Mouse (Mus musculus) left cerebral cortex, postnatal 10 days (tissue): ENCODE data around the gene Atp8a2. TPM values are rescaled to one million over a fixed set of nuclear protein-coding genes. Genes with fewer than 3 reads are reported as not detected.
"Not testable (repeated sequence)": the region's sequence is repeated elsewhere in the genome, so short reads cannot be mapped to it uniquely, and the experiment has no call there.

Source experiments
- DNase-seq, 2 experiments: peaks; one replicate each; pipeline ENCODE4 v3.0.0; 2021 to 2022; ENCODE audit warnings: low spot score in 2 of 2, mixed read lengths in 1 of 2; ENCODE audit errors: extremely low spot score in 1 of 2
- intact Hi-C: fragments of 180-260 bp; cut with DNase I; formaldehyde crosslinking; loops from one replicate; pipeline ENCODE4 v1.15.1; 2025
- total RNA-seq, 2 experiments: library from RNA; stranded (reverse); gene quantifications; 2 replicates each; pipeline ENCODE4 v1.2.3; 2021

The Atp8a2 gene
- total RNA-seq, 2 experiments from 2014 or later, result 80.4 to 81.2 TPM

- intact Hi-C loops, result no loop called here
- DNase-seq, result peak in 1 of 2 experiments; percentile 52
These were observed 553.4 kb downstream of the Atp8a2 start for GRCm38 (mm10) chr14:59643582-59643981.

- intact Hi-C loops, result no loop called here
- no peak for DNase-seq
These were observed 555.1 kb downstream of the Atp8a2 start for GRCm38 (mm10) chr14:59641856-59642255.

- DNase-seq, result no peak
- intact Hi-C loops, result no loop called here
These were observed 557.9 kb downstream of the Atp8a2 start for GRCm38 (mm10) chr14:59638906-59639703.

- intact Hi-C loops, result no loop called here
These were observed 563.0 kb downstream of the Atp8a2 start for GRCm38 (mm10) chr14:59633988-59634387.

GRCm38 (mm10) chr14:59633295-59633898 is 563.6 kb downstream of the Atp8a2 start:
- intact Hi-C loops, result no loop called here
- no peak for DNase-seq

More at GRCm38 (mm10) chr14:59633988-59634387, 563.0 kb downstream of the Atp8a2 start:
- no peak for DNase-seq

- no peak for DNase-seq
- intact Hi-C loops, result no loop called here
These were observed 564.9 kb downstream of the Atp8a2 start for GRCm38 (mm10) chr14:59632067-59632466.

GRCm38 (mm10) chr14:59630096-59630495 is 566.9 kb downstream of the Atp8a2 start:
- intact Hi-C loops, result no loop called here
- DNase-seq, result no peak

GRCm38 (mm10) chr14:59629308-59629707 is 567.7 kb downstream of the Atp8a2 start:
- peak in 1 of 2 experiments; percentile 45 for DNase-seq
- intact Hi-C loops, result loop anchor here (5.0 kb wide), 1 partner anchor 388 kb away; no protein-coding TSS in a partner anchor

- intact Hi-C loops, result loop anchor here (5.0 kb wide), 1 partner anchor 389 kb away; no protein-coding TSS in a partner anchor
- peak; percentile 42 to 49 for DNase-seq
These were observed 569.2 kb downstream of the Atp8a2 start for GRCm38 (mm10) chr14:59627823-59628222.

GRCm38 (mm10) chr14:59627142-59627680 is 569.8 kb downstream of the Atp8a2 start:
- intact Hi-C loops, result loop anchor here (5.0 kb wide), 1 partner anchor 390 kb away; no protein-coding TSS in a partner anchor

GRCm38 (mm10) chr14:59626711-59627110 is 570.3 kb downstream of the Atp8a2 start:
- intact Hi-C loops, result loop anchor here (5.0 kb wide), 1 partner anchor 391 kb away; no protein-coding TSS in a partner anchor
- peak in 1 of 2 experiments; percentile 8 for DNase-seq

More at GRCm38 (mm10) chr14:59627142-59627680, 569.8 kb downstream of the Atp8a2 start:
- no peak for DNase-seq

- intact Hi-C loops, result loop anchor here (5.0 kb wide), 1 partner anchor 391 kb away; no protein-coding TSS in a partner anchor
- peak in 1 of 2 experiments; percentile 55 for DNase-seq
These were observed 571.1 kb downstream of the Atp8a2 start for GRCm38 (mm10) chr14:59625806-59626364.

- peak; percentile 36 to 85 for DNase-seq
- intact Hi-C loops, result loop anchor here (5.0 kb wide), 1 partner anchor 392 kb away; no protein-coding TSS in a partner anchor
These were observed 571.7 kb downstream of the Atp8a2 start, which contains the start of gene Shisa2 for GRCm38 (mm10) chr14:59625158-59625805. Shisa2 (plus strand) TSS chr14:59625308.

GRCm38 (mm10) chr14:59624326-59624885 is 572.6 kb downstream of the Atp8a2 start:
- DNase-seq, result no peak
- intact Hi-C loops, result no loop called here

- intact Hi-C loops, result no loop called here
- DNase-seq, result no peak
These were observed 580.2 kb downstream of the Atp8a2 start for GRCm38 (mm10) chr14:59616802-59617201.

GRCm38 (mm10) chr14:59614149-59614548 is 582.8 kb downstream of the Atp8a2 start:
- DNase-seq, intact Hi-C loops: not testable (repeated sequence)

- peak in 1 of 2 experiments; percentile 75 for DNase-seq
- intact Hi-C loops, result loop anchor here (2.0 kb wide), 1 partner anchor 330 kb away; no protein-coding TSS in a partner anchor
These were observed 583.9 kb downstream of the Atp8a2 start for GRCm38 (mm10) chr14:59612920-59613625.
